Mouse (Mus musculus) bone marrow, adult 2 months (tissue): Measurements from ENCODE around the gene Ttc25. TPM values are rescaled to one million over a fixed set of nuclear protein-coding genes. Genes with fewer than 3 reads are reported as not detected.
"Not testable (repeated sequence)": the region's sequence is repeated elsewhere in the genome, so short reads cannot be mapped to it uniquely, and the experiment has no call there.

ENCODE experiments used
- H3K27ac ChIP-seq: fragments of 200-500 bp; 2 replicates; pipeline ENCODE4 v1.5.1; 2012; ENCODE audit warnings: low read depth, mild to moderate bottlenecking, control low read depth, inconsistent platforms, low read length; ENCODE audit not compliant: control insufficient read depth, poor library complexity, insufficient read depth
- H3K4me1 ChIP-seq: fragments of 200-500 bp; 2 replicates; pipeline ENCODE4 v1.6.1; 2011; ENCODE audit warnings: low read length; ENCODE audit not compliant: control insufficient read depth, insufficient read depth
- H3K4me3 ChIP-seq: fragments of 200-500 bp; replicated peaks from 2 replicates; pipeline ENCODE3; 2011; ENCODE audit warnings: mild to moderate bottlenecking, low read depth, low read length, control low read depth; ENCODE audit not compliant: control insufficient read depth
- CTCF ChIP-seq: fragments of 200-500 bp; IDR thresholded peaks from 2 replicates; pipeline ENCODE4 v1.5.1; 2011; ENCODE audit warnings: low read length, control low read depth; ENCODE audit not compliant: control insufficient read depth, insufficient read depth
- POLR2A ChIP-seq: fragments of 200-500 bp; IDR thresholded peaks from 2 replicates; pipeline ENCODE4 v1.6.1; 2011; ENCODE audit warnings: low read depth, mild to moderate bottlenecking, control low read depth, low read length, borderline replicate concordance; ENCODE audit not compliant: control insufficient read depth
- WGBS: fragments of 180-500 bp; shearing (Covaris S2); methylation state at CpG from one replicate; pipeline ENCODE4 v1.1.7; 2018; 5-methylcytosine and 5-hydroxymethylcytosine counted together
- polyA plus RNA-seq: library from polyadenylated mRNA; stranded (reverse); fragments of >200 nt; gene quantifications from 2 replicates; pipeline ENCODE4 v1.2.4, GENCODE M21; 2011; ENCODE audit warnings: low replicate concordance; ENCODE audit not compliant: missing spikeins, insufficient read depth, insufficient read length

Gene Ttc25
- polyA plus RNA-seq, 1 experiment = 0.35 TPM

GRCm38 (mm10) chr11:100577852-100578599 is 32.6 kb downstream of the Ttc25 start:
- WGBS = 65% methylated on average over 8 of the region's 8 CpGs
- H3K27ac ChIP-seq = peak overlapping the region; percentile 6; the same call in 1 of the 2 replicates
- peaks cover 4% of the 10 kb centered on the region for H3K4me1 ChIP-seq
- H3K4me3 ChIP-seq = no peak overlapping the region
- TF ChIP-seq CTCF = no peak
- no peak for TF ChIP-seq POLR2A

- WGBS = 88% methylated on average over 9 of the region's 9 CpGs
- Histone ChIP-seq H3K4me3 (no peak overlapping the region), H3K4me1 (peaks cover 4% of the 10 kb centered on the region), H3K27ac (peak overlapping the region; percentile 6; the same call in 1 of the 2 replicates)
- no peak for TF ChIP-seq CTCF
- TF ChIP-seq POLR2A = no peak
Observed at GRCm38 (mm10) chr11:100579116-100579799, 33.9 kb downstream of the Ttc25 start.

- WGBS = 82% methylated on average over 13 of the region's 13 CpGs
- peaks cover 4% of the 10 kb centered on the region for H3K4me1 ChIP-seq
- H3K27ac ChIP-seq = 0 out of 2 replicates have a peak overlapping the region, but pooled peaks have one; percentile 15
- no peak overlapping the region for H3K4me3 ChIP-seq
- 0 out of 2 replicates have a peak, but pooled peaks have one; percentile 19 for TF ChIP-seq POLR2A
- TF ChIP-seq CTCF = no peak
Observed at GRCm38 (mm10) chr11:100580275-100580674, 34.9 kb downstream of the Ttc25 start.

GRCm38 (mm10) chr11:100581756-100582155 is 36.3 kb downstream of the Ttc25 start:
- Histone ChIP-seq H3K27ac (peak overlapping the region; percentile 52), H3K4me3 (no peak overlapping the region), H3K4me1 (peaks cover 5% of the 10 kb centered on the region)
- TF ChIP-seq POLR2A = 0 out of 2 replicates have a peak, but pooled peaks have one; percentile 13
- TF ChIP-seq CTCF = no peak
- 51% methylated on average over 4 of the region's 4 CpGs for WGBS

- Histone ChIP-seq H3K4me3 (peak overlapping the region; percentile 7), H3K27ac (peak overlapping the region; percentile 52)
- WGBS = 90% methylated on average over 1 of the region's 1 CpGs
- not testable (repeated sequence) for H3K4me1 ChIP-seq
Observed at GRCm38 (mm10) chr11:100582413-100582812, 37.0 kb downstream of the Ttc25 start.

GRCm38 (mm10) chr11:100582836-100583235 is 37.4 kb downstream of the Ttc25 start:
- Histone ChIP-seq H3K4me3 (peak overlapping the region; percentile 45), H3K4me1 (peaks cover 5% of the 10 kb centered on the region), H3K27ac (peak overlapping the region; percentile 74)
- TF ChIP-seq CTCF = no peak
- no peak for TF ChIP-seq POLR2A
- 14% methylated on average over 2 of the region's 2 CpGs for WGBS

GRCm38 (mm10) chr11:100584561-100584961 is 39.2 kb downstream of the Ttc25 start:
- H3K4me1 ChIP-seq = peaks cover 5% of the 10 kb centered on the region
- H3K4me3 ChIP-seq = peak overlapping the region; percentile 61

GRCm38 (mm10) chr11:100585148-100585547 is 39.7 kb downstream of the Ttc25 start:
- 91% methylated on average over 3 of the region's 3 CpGs for WGBS
- no peak overlapping the region for H3K4me3 ChIP-seq
- H3K27ac ChIP-seq = peak overlapping the region; percentile 68; the same call in 1 of the 2 replicates
- no peak for TF ChIP-seq POLR2A
- TF ChIP-seq CTCF = no peak
- peaks cover 5% of the 10 kb centered on the region for H3K4me1 ChIP-seq

More at GRCm38 (mm10) chr11:100584561-100584961, 39.2 kb downstream of the Ttc25 start:
- peak overlapping the region; percentile 74 for H3K27ac ChIP-seq
- TF ChIP-seq POLR2A (no peak), CTCF (no peak)
- 64% methylated on average over 7 of the region's 7 CpGs for WGBS
